Mouse (Mus musculus) erythroblast, embryonic 14.5 days (primary cell): Measurements from ENCODE around the gene Thsd4.
"Not testable (repeated sequence)": the region's sequence is repeated elsewhere in the genome, so short reads cannot be mapped to it uniquely, and the experiment has no call there.

Experiments
- GATA1 ChIP-seq: IDR thresholded peaks from 2 replicates; pipeline ENCODE4 v1.6.1; 2012; ENCODE audit warnings: low read length, inconsistent platforms, mixed read lengths
- TAL1 ChIP-seq: IDR thresholded peaks from 3 replicates; pipeline ENCODE4 v1.6.1; 2012; ENCODE audit warnings: low read length, inconsistent platforms, mixed read lengths

- not testable (repeated sequence) for TF ChIP-seq TAL1, GATA1
Measured at GRCm38 (mm10) chr9:60172459-60173060, 349.3 kb downstream of the Thsd4 start.
